Mouse (Mus musculus) CH12.LX (cell line): ENCODE data around the gene Dcaf15.

Experiments used
- CHD2 ChIP-seq: IDR thresholded peaks from 2 replicates; pipeline ENCODE4 v1.6.1; 2011; ENCODE audit warnings: low read length, improper control_type of control experiment
- CTCF ChIP-seq, 2 experiments: IDR thresholded peaks in 1 of 2; conservative IDR thresholded peaks in 1 of 2; 2 replicates each; pipeline ENCODE4 v1.5.1; 2011 to 2012; ENCODE audit warnings: low read depth in 2 of 2, low read length in 2 of 2, improper control_type of control experiment in 1 of 2, inconsistent platforms in 1 of 2, mild to moderate bottlenecking in 1 of 2, moderate library complexity in 1 of 2
- EP300 ChIP-seq: IDR thresholded peaks from 2 replicates; pipeline ENCODE4 v1.6.1; 2011; ENCODE audit warnings: low read length, improper control_type of control experiment
- JUN ChIP-seq: IDR thresholded peaks from 2 replicates; pipeline ENCODE4 v1.6.1; 2011; ENCODE audit warnings: low read depth, mild to moderate bottlenecking, low read length, improper control_type of control experiment, moderate library complexity; ENCODE audit not compliant: insufficient read depth
- JUND ChIP-seq: conservative IDR thresholded peaks from 2 replicates; pipeline ENCODE4 v1.6.1; 2011; ENCODE audit warnings: low read depth, low read length, improper control_type of control experiment
- MAFK ChIP-seq: IDR thresholded peaks from 2 replicates; pipeline ENCODE4 v1.6.1; 2011; ENCODE audit warnings: low read length, improper control_type of control experiment; ENCODE audit not compliant: insufficient replicate concordance
- MEF2A ChIP-seq: IDR thresholded peaks from 2 replicates; pipeline ENCODE4 v1.6.1; 2014; ENCODE audit warnings: low read depth, mild to moderate bottlenecking, inconsistent platforms, low read length, improper control_type of control experiment, borderline replicate concordance
- POLR2A ChIP-seq: IDR thresholded peaks from 2 replicates; pipeline ENCODE4 v1.6.1; 2011; ENCODE audit warnings: low read depth, mild to moderate bottlenecking, improper control_type of control experiment, low read length
- UBTF ChIP-seq: IDR thresholded peaks from 2 replicates; pipeline ENCODE4 v1.6.1; 2012; ENCODE audit warnings: low read depth, mild to moderate bottlenecking, inconsistent platforms, low read length, improper control_type of control experiment, moderate library complexity
- USF1 ChIP-seq: IDR thresholded peaks from 2 replicates; pipeline ENCODE4 v1.6.1; 2014; ENCODE audit warnings: low read depth, mild to moderate bottlenecking, inconsistent platforms, low read length, improper control_type of control experiment
- ZC3H11A ChIP-seq: IDR thresholded peaks from 2 replicates; pipeline ENCODE4 v1.6.1; 2012; ENCODE audit warnings: low read depth, mild to moderate bottlenecking, inconsistent platforms, low read length, improper control_type of control experiment
- ZNF384 ChIP-seq: IDR thresholded peaks from 2 replicates; pipeline ENCODE4 v1.6.1; 2012; ENCODE audit warnings: low read depth, low read length, improper control_type of control experiment, inconsistent platforms

DNA sequence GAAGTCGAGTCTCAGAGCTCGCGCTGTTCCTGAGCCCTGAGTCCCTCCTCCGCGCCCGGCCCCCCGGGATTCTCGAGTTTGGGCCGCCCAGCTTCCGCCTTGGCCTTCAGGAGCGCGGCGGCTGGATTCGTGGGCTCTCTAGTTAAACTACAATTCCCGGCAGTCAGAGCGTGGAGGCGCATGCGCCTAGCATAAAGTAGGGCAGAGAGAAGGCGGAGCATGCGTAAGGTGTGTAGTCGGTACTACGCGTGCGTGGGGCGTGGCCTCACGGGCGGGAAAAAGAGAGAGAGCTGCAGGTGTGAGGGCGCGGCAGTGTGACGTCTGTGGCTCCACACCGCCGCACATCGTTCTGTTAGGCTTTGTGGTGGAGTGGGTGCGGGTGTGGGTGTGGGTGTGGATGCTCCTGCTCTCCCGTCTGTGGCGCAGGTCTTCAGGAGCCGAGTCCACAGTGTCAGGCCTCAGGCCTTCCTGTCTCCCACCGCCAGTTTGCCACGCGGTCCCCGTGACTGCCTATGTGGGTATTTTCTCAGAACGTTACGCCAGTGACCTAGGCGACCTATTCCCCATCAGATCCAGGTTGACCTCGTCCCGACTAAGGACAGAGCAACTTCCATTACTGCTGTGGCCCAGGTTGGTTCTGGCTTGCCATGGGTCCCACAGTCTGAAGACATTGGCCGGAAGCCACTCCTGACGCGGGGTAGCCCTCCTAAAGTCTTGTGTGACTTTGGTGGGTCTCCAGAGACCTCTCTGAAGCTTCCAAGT lies 43.4 kb upstream of the Dcaf15 start, which contains the start of the genes Cc2d1a and 4930432K21Rik:
- TF ChIP-seq CHD2 (no peak), POLR2A (peak; percentile 66), CTCF (conservative IDR thresholded peaks at IDR 0.05 in 1 of 2, IDR thresholded peaks at IDR 0.05 in 1 of 2; ENCODE audit: low read depth in 2 of 2, low read length in 2 of 2) (no peak), JUND (no peak), USF1 (no peak), EP300 (no peak), ZNF384 (no peak), MAFK (no peak), JUN (no peak), ZC3H11A (no peak), UBTF (no peak), MEF2A (peak; percentile 41; the same call in 1 of the 2 replicates)
